Mouse (Mus musculus): Measurements from ENCODE around the gene Izumo2. TPM values are rescaled to one million over a fixed set of nuclear protein-coding genes. Genes with fewer than 3 reads are reported as not detected.

Gene Izumo2
- polyA plus RNA-seq, 1 experiment from 2014 or later = not detected

DNA sequence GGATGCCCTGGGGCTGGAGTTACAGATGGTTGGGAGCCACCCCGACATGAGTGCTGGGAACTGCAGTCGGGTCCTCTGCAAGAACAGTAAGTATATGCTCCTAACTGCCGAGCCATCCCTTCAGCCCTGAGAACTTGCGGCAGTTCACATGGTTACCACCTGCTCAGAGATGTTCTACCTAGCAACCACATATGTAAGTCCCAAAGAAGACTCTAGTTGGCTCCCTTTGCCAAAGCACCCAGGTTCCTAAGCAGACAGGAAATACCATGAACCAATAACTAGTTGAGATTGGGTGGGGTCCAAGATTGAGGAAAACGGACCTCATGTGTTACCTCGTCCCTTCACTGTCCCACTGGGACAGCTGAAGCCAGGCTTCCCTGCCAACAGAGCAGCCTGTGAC is 17.8 kb downstream of the Izumo2 start:
- 74% methylated on average over 6 of the region's 6 CpGs for WGBS
- Histone ChIP-seq H3K9ac (ENCODE audit: low read length) (no peak overlapping the region), H3K4me2 (ENCODE audit: low read length) (no peak overlapping the region), H3K27me3 (replicated peaks; ENCODE audit: control insufficient read depth, insufficient read depth, low read length) (no peaks in the 10 kb centered on the region), H3K36me3 (ENCODE audit: control insufficient read depth, insufficient read depth, low read length) (no peaks in the 10 kb centered on the region), H3K4me1 (replicated peaks; ENCODE audit: control insufficient read depth, insufficient read depth, low read length) (0 out of 2 replicates have a peak, but pooled peaks cover 3% of the 10 kb centered on the region), H3K9me3 (ENCODE audit: control insufficient read depth, low read length) (0 out of 2 replicates have a peak, but pooled peaks cover 5% of the 10 kb centered on the region), H3K27ac (ENCODE audit: low read depth) (no peak overlapping the region), H3K4me3 (ENCODE audit: low read depth, low read length) (no peak overlapping the region)
- no peak for DNase-seq (ENCODE audit: low spot score)
- ATAC-seq (replicated peaks; ENCODE audit: low FRiP score, low TSS enrichment, low read depth) = no peak

DNA sequence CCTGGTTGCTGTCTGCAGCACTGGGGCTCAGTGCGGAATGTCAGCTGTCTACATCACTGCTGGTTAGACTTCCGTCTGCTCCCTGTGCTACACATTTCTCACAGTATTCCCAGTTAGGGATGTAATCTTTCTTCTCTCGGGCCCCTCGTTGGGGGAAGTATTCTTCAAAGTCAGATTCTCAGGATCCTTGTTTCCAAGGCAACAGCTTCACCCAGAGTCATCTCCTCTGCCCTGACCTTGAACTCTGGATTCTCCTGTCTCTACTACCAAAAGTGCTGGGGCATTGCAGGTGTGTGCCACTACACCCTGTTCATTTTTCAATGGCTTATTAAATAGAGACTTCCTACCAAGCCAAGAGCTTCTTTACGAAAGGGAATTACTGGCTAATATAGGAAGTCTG is 18.6 kb downstream of the Izumo2 start:
- Histone ChIP-seq H3K27me3 (replicated peaks; ENCODE audit: control insufficient read depth, insufficient read depth, low read length) (no peaks in the 10 kb centered on the region), H3K27ac (ENCODE audit: low read depth) (no peak overlapping the region), H3K4me2 (ENCODE audit: low read length) (no peak overlapping the region), H3K4me3 (ENCODE audit: low read depth, low read length) (no peak overlapping the region), H3K36me3 (ENCODE audit: control insufficient read depth, insufficient read depth, low read length) (no peaks in the 10 kb centered on the region), H3K9me3 (ENCODE audit: control insufficient read depth, low read length) (0 out of 2 replicates have a peak, but pooled peaks cover 5% of the 10 kb centered on the region), H3K4me1 (replicated peaks; ENCODE audit: control insufficient read depth, insufficient read depth, low read length) (no peaks in the 10 kb centered on the region), H3K9ac (ENCODE audit: low read length) (no peak overlapping the region)
- DNase-seq (ENCODE audit: low spot score) (no peak), ATAC-seq (replicated peaks; ENCODE audit: low FRiP score, low TSS enrichment, low read depth) (no peak)
- 50% methylated on average over 5 of the region's 5 CpGs for WGBS

- H3K4me3 ChIP-seq (ENCODE audit: low read depth, low read length) = no peak overlapping the region
- no peak overlapping the region for H3K9ac ChIP-seq (ENCODE audit: low read length)
- H3K4me2 ChIP-seq (ENCODE audit: low read length) = no peak overlapping the region
- no peak for ATAC-seq (replicated peaks; ENCODE audit: low FRiP score, low TSS enrichment, low read depth)
- H3K27me3 ChIP-seq (replicated peaks; ENCODE audit: control insufficient read depth, insufficient read depth, low read length) = no peaks in the 10 kb centered on the region
- 0 out of 2 replicates have a peak, but pooled peaks cover 5% of the 10 kb centered on the region for H3K9me3 ChIP-seq (ENCODE audit: control insufficient read depth, low read length)
- H3K36me3 ChIP-seq (ENCODE audit: control insufficient read depth, insufficient read depth, low read length) = no peaks in the 10 kb centered on the region
- WGBS = 86% methylated on average over 11 of the region's 11 CpGs
- H3K27ac ChIP-seq (ENCODE audit: low read depth) = no peak overlapping the region
- H3K4me1 ChIP-seq (replicated peaks; ENCODE audit: control insufficient read depth, insufficient read depth, low read length) = no peaks in the 10 kb centered on the region
- no peak for DNase-seq (ENCODE audit: low spot score)
Observed at GRCm38 (mm10) chr7:44728082-44728975, 19.8 kb downstream of the Izumo2 start.

DNA sequence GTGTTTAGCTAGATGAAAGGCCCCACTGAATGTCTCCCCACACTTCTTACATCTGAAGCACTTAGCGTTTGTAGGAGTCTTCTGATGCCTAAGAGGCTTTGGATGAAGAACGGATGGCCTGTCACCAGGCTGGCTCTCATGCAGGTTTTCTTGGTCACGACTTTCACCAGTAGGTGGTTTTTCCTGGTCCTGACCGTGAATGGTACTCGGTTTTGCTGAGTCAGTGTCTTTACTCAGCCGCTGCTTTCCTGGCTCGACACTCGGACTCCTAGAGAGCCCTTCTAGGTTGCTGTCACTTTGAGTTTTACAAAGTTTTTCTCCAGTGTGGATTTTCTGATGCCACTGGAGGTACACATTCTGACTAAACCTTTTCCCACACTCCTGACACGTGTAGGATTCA is 25.2 kb downstream of the Izumo2 start:
- no peak overlapping the region for H3K9ac ChIP-seq (ENCODE audit: low read length)
- no peak for DNase-seq (ENCODE audit: low spot score)
- WGBS = 89% methylated on average over 9 of the region's 9 CpGs

GRCm38 (mm10) chr7:44741361-44741760 is 32.8 kb downstream of the Izumo2 start:
- Histone ChIP-seq H3K4me3 (ENCODE audit: low read depth, low read length) (no peak overlapping the region), H3K9ac (ENCODE audit: low read length) (no peak overlapping the region), H3K4me2 (ENCODE audit: low read length) (no peak overlapping the region), H3K27ac (ENCODE audit: low read depth) (no peak overlapping the region), H3K4me1 (replicated peaks; ENCODE audit: control insufficient read depth, insufficient read depth, low read length) (no peaks in the 10 kb centered on the region; the same call in 1 of the 2 replicates), H3K9me3 (ENCODE audit: control insufficient read depth, low read length) (no peaks in the 10 kb centered on the region), H3K36me3 (ENCODE audit: control insufficient read depth, insufficient read depth, low read length) (no peaks in the 10 kb centered on the region), H3K27me3 (replicated peaks; ENCODE audit: control insufficient read depth, insufficient read depth, low read length) (no peaks in the 10 kb centered on the region)
- 80% methylated on average over 8 of the region's 8 CpGs for WGBS
- ATAC-seq (replicated peaks; ENCODE audit: low FRiP score, low TSS enrichment, low read depth) (no peak), DNase-seq (ENCODE audit: low spot score) (no peak)

More for the DNA sequence above, 25.2 kb downstream of the Izumo2 start:
- peaks cover 6% of the 10 kb centered on the region for H3K36me3 ChIP-seq (ENCODE audit: control insufficient read depth, insufficient read depth, low read length)
- ATAC-seq (replicated peaks; ENCODE audit: low FRiP score, low TSS enrichment, low read depth) = no peak
- no peaks in the 10 kb centered on the region for H3K4me1 ChIP-seq (replicated peaks; ENCODE audit: control insufficient read depth, insufficient read depth, low read length)
- H3K4me3 ChIP-seq (ENCODE audit: low read depth, low read length) = no peak overlapping the region
- H3K4me2 ChIP-seq (ENCODE audit: low read length) = no peak overlapping the region
- H3K27ac ChIP-seq (ENCODE audit: low read depth) = no peak overlapping the region
- H3K27me3 ChIP-seq (replicated peaks; ENCODE audit: control insufficient read depth, insufficient read depth, low read length) = no peaks in the 10 kb centered on the region
- no peaks in the 10 kb centered on the region for H3K9me3 ChIP-seq (ENCODE audit: control insufficient read depth, low read length)

DNA sequence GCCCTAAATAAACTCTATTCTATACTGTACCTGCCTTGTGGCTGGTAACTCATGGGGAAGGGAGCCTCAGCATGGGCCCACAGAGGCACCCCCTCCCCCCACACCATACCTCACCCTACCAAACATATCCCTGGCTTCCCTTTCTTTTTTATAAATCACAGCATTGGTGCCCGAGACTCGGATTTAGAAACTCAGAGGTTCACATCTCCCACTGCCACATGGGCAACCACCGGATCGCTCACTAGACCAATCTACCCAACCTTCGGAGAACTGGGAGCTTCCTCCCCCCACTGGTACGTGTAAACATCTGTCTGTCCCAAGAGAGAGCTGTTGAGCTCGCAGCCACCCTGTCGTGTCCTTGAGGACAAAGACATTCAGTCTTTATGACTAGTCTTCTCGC is 35.7 kb downstream of the Izumo2 start:
- no peaks in the 10 kb centered on the region for H3K27me3 ChIP-seq (replicated peaks; ENCODE audit: control insufficient read depth, insufficient read depth, low read length)
- peaks cover 10% of the 10 kb centered on the region for H3K4me1 ChIP-seq (replicated peaks; ENCODE audit: control insufficient read depth, insufficient read depth, low read length)
- WGBS = 52% methylated on average over 9 of the region's 9 CpGs
- ATAC-seq (replicated peaks; ENCODE audit: low FRiP score, low TSS enrichment, low read depth) (no peak), DNase-seq (ENCODE audit: low spot score) (no peak)
- no peak overlapping the region for H3K9ac ChIP-seq (ENCODE audit: low read length)
- no peaks in the 10 kb centered on the region for H3K36me3 ChIP-seq (ENCODE audit: control insufficient read depth, insufficient read depth, low read length)
- H3K4me2 ChIP-seq (ENCODE audit: low read length) = no peak overlapping the region
- H3K9me3 ChIP-seq (ENCODE audit: control insufficient read depth, low read length) = no peaks in the 10 kb centered on the region
- no peak overlapping the region for H3K27ac ChIP-seq (ENCODE audit: low read depth)
- no peak overlapping the region for H3K4me3 ChIP-seq (ENCODE audit: low read depth, low read length)

GRCm38 (mm10) chr7:44745076-44745475 is 36.5 kb downstream of the Izumo2 start:
- Histone ChIP-seq H3K4me2 (ENCODE audit: low read length) (peak overlapping the region; percentile 73), H3K4me1 (replicated peaks; ENCODE audit: control insufficient read depth, insufficient read depth, low read length) (peaks cover 12% of the 10 kb centered on the region), H3K4me3 (ENCODE audit: low read depth, low read length) (peak overlapping the region; percentile 38), H3K9ac (ENCODE audit: low read length) (peak overlapping the region; percentile 35), H3K9me3 (ENCODE audit: control insufficient read depth, low read length) (no peaks in the 10 kb centered on the region), H3K27ac (ENCODE audit: low read depth) (no peak overlapping the region), H3K27me3 (replicated peaks; ENCODE audit: control insufficient read depth, insufficient read depth, low read length) (no peaks in the 10 kb centered on the region), H3K36me3 (ENCODE audit: control insufficient read depth, insufficient read depth, low read length) (no peaks in the 10 kb centered on the region)
- peak; percentile 20; the same call in 1 of the 2 replicates for ATAC-seq (replicated peaks; ENCODE audit: low FRiP score, low TSS enrichment, low read depth)
- WGBS = under 1% methylated on average over 18 of the region's 18 CpGs
- peak; percentile 85 for DNase-seq (ENCODE audit: low spot score)

DNA sequence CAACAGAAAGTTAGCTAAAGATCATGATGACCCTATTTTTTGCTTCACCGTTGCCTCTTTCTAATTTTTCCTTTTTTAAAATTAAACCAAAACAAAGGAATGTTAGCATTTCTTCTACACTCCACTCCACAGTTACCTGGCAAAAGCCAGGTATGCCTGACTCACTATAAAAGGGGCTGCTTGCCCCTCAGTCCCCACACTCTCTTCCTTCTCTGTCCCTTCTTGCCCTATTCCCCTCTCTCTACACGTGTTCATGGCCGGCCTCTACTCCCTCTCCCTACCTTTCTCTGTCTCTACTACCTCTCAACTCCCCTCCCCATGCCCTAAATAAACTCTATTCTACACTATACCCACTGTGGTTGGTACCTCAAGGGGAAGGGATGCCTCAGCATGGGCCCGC is 38.6 kb downstream of the Izumo2 start:
- ATAC-seq (replicated peaks; ENCODE audit: low FRiP score, low TSS enrichment, low read depth) (no peak), DNase-seq (ENCODE audit: low spot score) (no peak)
- Histone ChIP-seq H3K36me3 (ENCODE audit: control insufficient read depth, insufficient read depth, low read length) (peaks cover 2% of the 10 kb centered on the region), H3K27me3 (replicated peaks; ENCODE audit: control insufficient read depth, insufficient read depth, low read length) (no peaks in the 10 kb centered on the region), H3K9me3 (ENCODE audit: control insufficient read depth, low read length) (no peaks in the 10 kb centered on the region), H3K4me3 (ENCODE audit: low read depth, low read length) (peak overlapping the region; percentile 58), H3K4me1 (replicated peaks; ENCODE audit: control insufficient read depth, insufficient read depth, low read length) (peaks cover 12% of the 10 kb centered on the region), H3K27ac (ENCODE audit: low read depth) (no peak overlapping the region), H3K4me2 (ENCODE audit: low read length) (peak overlapping the region; percentile 69), H3K9ac (ENCODE audit: low read length) (no peak overlapping the region; the same call in 1 of the 2 replicates)
- WGBS = 70% methylated on average over 4 of the region's 4 CpGs

Data from intestine, embryonic 14.5 days (tissue).